In genomic region chr8:108724818-108725506, GRCm38 (mm10) we compare ENCODE assay signal across 10 mouse cellular contexts.
A peak's percentile ranks its signal among the peaks of the same experiment; 100 is the strongest.
DNase-seq lines count a peak whose midpoint lies in the region; ATAC-seq lines count a peak whose summit lies in the region.
"Had no signal": no experiment of that assay in that cellular context is flagged by ENCODE, and none has a peak within 500 bp of the region (broad histone marks: within the 10 kb centered on the region; RNA-seq: fewer than 3 reads in every experiment).

No protein-coding gene starts in this region.

- no peaks in the 10 kb centered on the region for H3K9me3 ChIP-seq in kidney, embryonic 15.5 days (replicated peaks)
- H3K9me3 ChIP-seq in embryonic facial prominence, embryonic 10.5 days, result no peaks in the 10 kb centered on the region
- H3K9me3 ChIP-seq in liver, embryonic 12.5 days (replicated peaks), result no peaks in the 10 kb centered on the region
- no peaks in the 10 kb centered on the region for H3K9me3 ChIP-seq in stomach, embryonic 15.5 days
- H3K9me3 ChIP-seq: forebrain, embryonic 12.5 days had no signal

- H3K27me3 ChIP-seq in kidney, embryonic 15.5 days, result no peaks in the 10 kb centered on the region
- H3K27me3 ChIP-seq in embryonic facial prominence, embryonic 10.5 days (replicated peaks; ENCODE audit: low read depth, poor library complexity, severe bottlenecking), result peaks cover 15% of the 10 kb centered on the region; the same call in 1 of the 2 replicates
- peaks cover 6% of the 10 kb centered on the region for H3K27me3 ChIP-seq in liver, embryonic 12.5 days (replicated peaks)
- H3K27me3 ChIP-seq in stomach, embryonic 15.5 days (replicated peaks), result no peaks in the 10 kb centered on the region

- 0 out of 2 replicates have a peak overlapping the region, but pooled peaks have one; percentile 15 for H3K27ac ChIP-seq in kidney, embryonic 15.5 days
- H3K27ac ChIP-seq in embryonic facial prominence, embryonic 10.5 days (replicated peaks), result peak overlapping the region; percentile 75
- H3K27ac ChIP-seq in liver, embryonic 12.5 days, result no peak overlapping the region; the same call in 1 of the 2 replicates
- peak overlapping the region; percentile 57 for H3K27ac ChIP-seq in stomach, embryonic 15.5 days

- no peak overlapping the region for H3K4me3 ChIP-seq in kidney, embryonic 15.5 days (replicated peaks)
- peak overlapping the region; percentile 21; the same call in 1 of the 2 replicates for H3K4me3 ChIP-seq in embryonic facial prominence, embryonic 10.5 days
- no peak overlapping the region for H3K4me3 ChIP-seq in liver, embryonic 12.5 days
- no peak overlapping the region for H3K4me3 ChIP-seq in stomach, embryonic 15.5 days (replicated peaks)
- H3K4me3 ChIP-seq: forebrain, embryonic 12.5 days had no signal

- 49% methylated on average over 11 of the region's 11 CpGs for WGBS in kidney, embryonic 15.5 days
- 27% methylated on average over 11 of the region's 11 CpGs for WGBS in embryonic facial prominence, embryonic 10.5 days
- WGBS in liver, embryonic 12.5 days (ENCODE audit: insufficient replicate concordance), result 12% methylated on average over 11 of the region's 11 CpGs
- 28% methylated on average over 11 of the region's 11 CpGs for WGBS in stomach, embryonic 15.5 days

- no peaks in the 10 kb centered on the region for H3K36me3 ChIP-seq in kidney, embryonic 15.5 days
- H3K36me3 ChIP-seq in embryonic facial prominence, embryonic 10.5 days (replicated peaks), result no peaks in the 10 kb centered on the region
- no peaks in the 10 kb centered on the region for H3K36me3 ChIP-seq in liver, embryonic 12.5 days
- no peaks in the 10 kb centered on the region for H3K36me3 ChIP-seq in stomach, embryonic 15.5 days
- H3K36me3 ChIP-seq: forebrain, embryonic 12.5 days had no signal

- no peak for ATAC-seq in kidney, embryonic 15.5 days (replicated peaks; ENCODE audit: low FRiP score)
- peak; percentile 81 for ATAC-seq in liver, embryonic 12.5 days
- no peak for ATAC-seq in stomach, embryonic 15.5 days (ENCODE audit: insufficient read depth, low FRiP score, low read depth)

- peaks cover 82% of the 10 kb centered on the region for H3K4me1 ChIP-seq in kidney, embryonic 15.5 days
- peaks cover 99% of the 10 kb centered on the region for H3K4me1 ChIP-seq in embryonic facial prominence, embryonic 10.5 days
- peaks cover 74% of the 10 kb centered on the region for H3K4me1 ChIP-seq in liver, embryonic 12.5 days
- H3K4me1 ChIP-seq in stomach, embryonic 15.5 days, result peaks cover 73% of the 10 kb centered on the region

- H3K4me2 ChIP-seq in kidney, embryonic 15.5 days, result no peak overlapping the region
- H3K4me2 ChIP-seq in liver, embryonic 12.5 days, result no peak overlapping the region; the same call in 1 of the 2 replicates
- H3K4me2 ChIP-seq in stomach, embryonic 15.5 days, result no peak overlapping the region
- H3K4me2 ChIP-seq: forebrain, embryonic 12.5 days had no signal

- no peak overlapping the region for H3K9ac ChIP-seq in kidney, embryonic 15.5 days
- no peak overlapping the region for H3K9ac ChIP-seq in liver, embryonic 12.5 days
- no peak overlapping the region for H3K9ac ChIP-seq in stomach, embryonic 15.5 days
- H3K9ac ChIP-seq: forebrain, embryonic 12.5 days had no signal

- DNase-seq in kidney, postnatal 14 days, result no peak
- no peak for DNase-seq in embryonic facial prominence, embryonic 10.5 days (ENCODE audit: low spot score)
- DNase-seq in gastrocnemius, adult 18-20 months (ENCODE audit: low spot score), result no peak
- DNase-seq in retina, postnatal 1 day, result no peak
- DNase-seq: heart, adult 11 months; left cerebral cortex, postnatal 4 days had no signal
